Mouse (Mus musculus) hindbrain, embryonic 11.5 days (tissue): Measurements from ENCODE around the gene Akt2. TPM values are rescaled to one million over a fixed set of nuclear protein-coding genes. Genes with fewer than 3 reads are reported as not detected.
A peak's percentile ranks its signal among the peaks of the same experiment; 100 is the strongest.

Experiments used
- ATAC-seq: fragments of 200-750 bp; cut with Nextera tagmentation; 2 replicates; pipeline ENCODE4 v1.8.0; 2017; ENCODE audit warnings: mild to moderate bottlenecking, moderate TSS enrichment, moderate library complexity; ENCODE audit not compliant: low FRiP score
- DNase-seq: peaks from one replicate; pipeline ENCODE4 v3.0.0-alpha.2; 2015; ENCODE audit warnings: low spot score
- H3K27ac ChIP-seq: fragments of 300-500 bp; sonication (generic); 2 replicates; pipeline ENCODE4 v1.5.1; 2014; ENCODE audit warnings: mild to moderate bottlenecking, low read depth, low read length
- H3K27me3 ChIP-seq: fragments of 300-500 bp; sonication (generic); 2 replicates; pipeline ENCODE4 v1.6.1; 2014; ENCODE audit warnings: mild to moderate bottlenecking, low read length, moderate library complexity, mixed read lengths; ENCODE audit not compliant: control insufficient read depth, insufficient read depth
- H3K36me3 ChIP-seq: fragments of 300-500 bp; sonication (generic); 2 replicates; pipeline ENCODE4 v1.6.1; 2014; ENCODE audit warnings: mild to moderate bottlenecking, low read length, moderate library complexity, mixed read lengths; ENCODE audit not compliant: control insufficient read depth, insufficient read depth
- H3K4me1 ChIP-seq: fragments of 300-500 bp; sonication (generic); replicated peaks from 2 replicates; pipeline ENCODE4 v1.6.1; 2014; ENCODE audit warnings: low read length, mixed read lengths; ENCODE audit not compliant: control insufficient read depth, insufficient read depth
- H3K4me2 ChIP-seq: fragments of 300-500 bp; sonication (generic); replicated peaks from 2 replicates; pipeline ENCODE4 v1.6.1; 2014; ENCODE audit warnings: mild to moderate bottlenecking, low read depth, low read length
- H3K4me3 ChIP-seq: fragments of 300-500 bp; sonication (generic); 2 replicates; pipeline ENCODE4 v1.5.1; 2014; ENCODE audit warnings: low read depth, low read length
- H3K9ac ChIP-seq: fragments of 300-500 bp; sonication (generic); 2 replicates; pipeline ENCODE4 v1.6.1; 2014; ENCODE audit warnings: low read depth, low read length
- H3K9me3 ChIP-seq: fragments of 300-500 bp; sonication (generic); 2 replicates; pipeline ENCODE4 v1.6.1; 2016; ENCODE audit warnings: low read length; ENCODE audit not compliant: control insufficient read depth
- WGBS: fragments of 180-500 bp; shearing (Covaris S2); extraction: QIAGEN DNeasy Blood & Tissue Kit; methylation state at CpG from one replicate; pipeline ENCODE4 v1.1.7; 2014; 5-methylcytosine and 5-hydroxymethylcytosine counted together
- polyA plus RNA-seq: library from polyadenylated mRNA; unstranded; fragments of >200 nt; fragmentation: Nextera tagmentation; extraction: Ambion mirVana; gene quantifications from 2 replicates; pipeline ENCODE4 v1.2.1, GENCODE M21; 2014

The Akt2 gene
- polyA plus RNA-seq, 1 experiment from 2014 or later = 67.5 TPM

DNA sequence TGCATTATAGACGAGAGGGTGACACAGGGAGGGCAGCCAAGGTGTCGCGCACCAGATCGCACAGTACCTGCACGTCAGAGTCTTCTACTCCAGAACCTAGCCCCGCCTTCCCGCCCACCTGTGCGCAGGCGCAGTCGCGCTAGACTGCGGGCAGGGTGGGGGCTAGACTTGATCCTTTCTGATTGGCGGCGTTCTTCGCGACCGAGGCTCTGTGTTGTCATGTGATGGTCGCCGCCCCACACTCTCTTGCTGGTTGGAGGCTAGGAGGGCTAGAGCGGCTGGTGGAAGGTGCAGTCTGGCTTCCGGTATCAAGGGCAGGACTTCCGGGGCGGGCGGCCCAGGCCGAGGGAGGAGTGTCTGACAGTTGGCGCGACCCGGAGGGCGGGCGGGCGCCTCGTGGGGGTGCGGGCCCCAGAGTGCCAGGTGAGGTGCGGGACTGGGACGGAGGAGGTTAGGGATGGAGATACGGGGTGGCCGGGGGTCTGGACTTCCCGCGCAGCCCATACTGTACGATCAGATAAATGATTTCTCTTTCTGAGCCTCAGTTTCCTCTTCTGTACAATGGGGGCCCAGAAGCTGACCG lies 38.3 kb upstream of the Akt2 start, which contains the start of the genes Pld3 and 2310022A10Rik:
Gene Pld3 (minus strand): TSS at position 288 of the 583 bp plus-strand sequence.
Gene 2310022A10Rik (plus strand): TSS at position 303 of the 583 bp plus-strand sequence.
- Histone ChIP-seq H3K9me3 (no peaks in the 10 kb centered on the region), H3K4me2 (peak within 1 kb of the TSS; percentile 75), H3K9ac (peak within 1 kb of the TSS; percentile 69), H3K36me3 (no peaks in the 10 kb centered on the region), H3K27ac (no peak within 1 kb of the TSS), H3K27me3 (no peaks in the 10 kb centered on the region), H3K4me3 (peak within 1 kb of the TSS; percentile 61), H3K4me1 (0 out of 2 replicates have a peak, but pooled peaks cover 4% of the 10 kb centered on the region)
- DNase-seq = peak; percentile 92
- 2% methylated on average over 39 of the region's 41 CpGs for WGBS
- peak; percentile 100 for ATAC-seq

- Histone ChIP-seq H3K4me3 (no peak overlapping the region), H3K36me3 (peaks cover 3% of the 10 kb centered on the region; the same call in 1 of the 2 replicates), H3K9ac (no peak overlapping the region), H3K9me3 (no peaks in the 10 kb centered on the region), H3K4me2 (no peak overlapping the region), H3K27ac (no peak overlapping the region), H3K27me3 (no peaks in the 10 kb centered on the region), H3K4me1 (no peaks in the 10 kb centered on the region)
- ATAC-seq = no peak
- WGBS = 79% methylated on average over 8 of the region's 8 CpGs
- no peak for DNase-seq
These were observed 31.0 kb upstream of the Akt2 start for GRCm38 (mm10) chr7:27560291-27560887.

- H3K27ac ChIP-seq = no peak overlapping the region
- H3K27me3 ChIP-seq = no peaks in the 10 kb centered on the region
- ATAC-seq (no peak), DNase-seq (no peak)
- no peak overlapping the region for H3K4me3 ChIP-seq
- H3K9me3 ChIP-seq = no peaks in the 10 kb centered on the region
- WGBS = 100% methylated on average over 1 of the region's 1 CpGs
- peaks cover 3% of the 10 kb centered on the region; the same call in 1 of the 2 replicates for H3K36me3 ChIP-seq
- H3K4me2 ChIP-seq = no peak overlapping the region
- no peak overlapping the region for H3K9ac ChIP-seq
- H3K4me1 ChIP-seq = no peaks in the 10 kb centered on the region
These were observed 30.4 kb upstream of the Akt2 start for GRCm38 (mm10) chr7:27560978-27561377.

DNA sequence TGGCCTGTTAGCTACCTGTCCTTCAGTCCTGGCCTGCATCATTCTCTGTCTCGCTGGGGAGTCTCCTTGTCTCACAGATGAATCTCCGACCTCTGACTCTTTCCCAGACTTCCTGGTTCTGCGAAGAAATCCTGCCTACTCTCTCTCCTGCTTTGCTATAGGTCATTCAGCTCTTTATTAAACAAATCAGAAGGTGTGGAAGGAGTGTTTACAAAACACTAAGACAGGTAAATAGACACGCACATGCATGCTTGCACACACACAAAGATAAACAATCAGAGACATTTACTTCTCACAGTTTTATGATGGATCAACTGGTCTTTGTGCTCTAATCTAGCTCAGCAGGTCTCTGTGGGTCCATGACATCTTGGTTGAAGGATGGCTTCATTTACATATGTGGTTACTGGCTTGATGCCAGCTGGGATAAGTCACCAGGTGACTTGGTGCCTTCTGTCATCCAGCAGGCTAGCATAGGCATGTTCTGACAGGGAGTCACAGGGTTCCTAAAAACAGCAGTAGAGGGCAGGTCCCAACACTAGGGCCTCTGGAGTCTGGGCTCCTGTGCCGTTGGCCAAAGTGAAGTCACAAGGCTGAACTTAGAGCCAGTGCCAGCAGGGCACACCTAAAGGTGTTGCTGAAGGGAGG lies 21.6 kb upstream of the Akt2 start:
- ATAC-seq (no peak), DNase-seq (no peak)
- H3K9me3 ChIP-seq = no peaks in the 10 kb centered on the region
- H3K36me3 ChIP-seq = peaks cover 5% of the 10 kb centered on the region
- H3K4me3 ChIP-seq = no peak overlapping the region
- H3K4me1 ChIP-seq = no peaks in the 10 kb centered on the region
- no peaks in the 10 kb centered on the region for H3K27me3 ChIP-seq
- no peak overlapping the region for H3K9ac ChIP-seq
- no peak overlapping the region for H3K27ac ChIP-seq
- H3K4me2 ChIP-seq = no peak overlapping the region
- WGBS = 86% methylated on average over 5 of the region's 5 CpGs

GRCm38 (mm10) chr7:27572133-27572532 lies 19.2 kb upstream of the Akt2 start:
- Histone ChIP-seq H3K4me2 (no peak overlapping the region), H3K36me3 (0 out of 2 replicates have a peak, but pooled peaks cover 5% of the 10 kb centered on the region), H3K9me3 (no peaks in the 10 kb centered on the region), H3K4me3 (no peak overlapping the region), H3K9ac (no peak overlapping the region), H3K27ac (no peak overlapping the region), H3K27me3 (no peaks in the 10 kb centered on the region), H3K4me1 (no peaks in the 10 kb centered on the region)
- DNase-seq = no peak
- no peak for ATAC-seq
- 95% methylated on average over 4 of the region's 4 CpGs for WGBS

GRCm38 (mm10) chr7:27574124-27574880 lies 17.1 kb upstream of the Akt2 start:
- no peak overlapping the region for H3K4me2 ChIP-seq
- no peak for ATAC-seq

GRCm38 (mm10) chr7:27576914-27577313 lies 14.4 kb upstream of the Akt2 start:
- no peak for ATAC-seq

More at GRCm38 (mm10) chr7:27574124-27574880, 17.1 kb upstream of the Akt2 start:
- 0 out of 2 replicates have a peak, but pooled peaks cover 5% of the 10 kb centered on the region for H3K36me3 ChIP-seq
- H3K27ac ChIP-seq = no peak overlapping the region
- H3K27me3 ChIP-seq = no peaks in the 10 kb centered on the region
- H3K9ac ChIP-seq = no peak overlapping the region
- H3K4me3 ChIP-seq = no peak overlapping the region
- WGBS = 94% methylated on average over 14 of the region's 14 CpGs
- no peak for DNase-seq
- H3K9me3 ChIP-seq = no peaks in the 10 kb centered on the region
- H3K4me1 ChIP-seq = no peaks in the 10 kb centered on the region

DNA sequence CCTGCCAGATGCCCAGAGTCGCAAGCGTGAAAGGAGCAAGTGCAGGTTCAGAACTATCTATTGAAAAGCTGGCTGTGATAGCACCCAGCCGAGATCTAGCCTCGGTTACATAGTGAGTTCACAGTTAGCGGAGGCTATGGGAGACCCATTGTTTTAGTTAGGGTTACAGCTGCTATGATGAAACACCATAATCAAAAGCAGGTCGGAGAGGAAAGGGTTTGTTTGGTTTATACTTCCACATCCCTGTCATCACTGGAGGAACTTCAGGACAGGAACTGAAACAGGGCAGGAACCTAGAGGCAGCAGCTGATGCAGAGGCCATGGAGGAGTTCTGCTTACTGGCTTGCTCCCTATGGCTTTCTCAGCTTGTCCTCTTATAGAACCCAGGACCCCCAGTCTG lies 13.8 kb upstream of the Akt2 start:
- H3K4me2 ChIP-seq = no peak overlapping the region
- H3K9ac ChIP-seq = no peak overlapping the region
- DNase-seq (no peak), ATAC-seq (no peak)
- peaks cover 7% of the 10 kb centered on the region; the same call in 1 of the 2 replicates for H3K36me3 ChIP-seq
- no peaks in the 10 kb centered on the region for H3K27me3 ChIP-seq
- no peak overlapping the region for H3K4me3 ChIP-seq
- whole genome bisulfite sequencing = 92% methylated on average over 6 of the region's 6 CpGs
- H3K4me1 ChIP-seq = no peaks in the 10 kb centered on the region
- no peaks in the 10 kb centered on the region for H3K9me3 ChIP-seq
- H3K27ac ChIP-seq = no peak overlapping the region

More at GRCm38 (mm10) chr7:27576914-27577313, 14.4 kb upstream of the Akt2 start:
- Histone ChIP-seq H3K36me3 (peaks cover 7% of the 10 kb centered on the region; the same call in 1 of the 2 replicates), H3K4me2 (no peak overlapping the region), H3K4me1 (no peaks in the 10 kb centered on the region), H3K9me3 (no peaks in the 10 kb centered on the region), H3K9ac (no peak overlapping the region), H3K27me3 (no peaks in the 10 kb centered on the region), H3K4me3 (no peak overlapping the region), H3K27ac (no peak overlapping the region)
- WGBS = 69% methylated on average over 6 of the region's 6 CpGs
- peak; percentile 44 for DNase-seq
